Mouse (Mus musculus): ENCODE measurements at regions not wholly inside any gene's neighbourhood (a gene's known extent, or its start where the extent isn't known, plus 50 kb on each side); places are given as distances from the start of the nearest gene placed in this dataset.
A peak's percentile ranks its signal among the peaks of the same experiment; 100 is the strongest.

GRCm38 (mm10) chr17:9164501-9164900 lies 176.4 kb downstream of the 1700010I14Rik start:
- no peak for DNase-seq (ENCODE audit: extremely low read depth)
- Histone ChIP-seq H3K79me2 (replicated peaks; ENCODE audit: control insufficient read depth, extremely low read depth, insufficient read depth, poor library complexity, severe bottlenecking) (no peaks in the 10 kb centered on the region), H3K4me1 (ENCODE audit: control insufficient read depth in 1 of 2, insufficient read depth in 2 of 2) (peaks cover 3 to 17% of the 10 kb centered on the region in 2 experiments; a peak in 3 of 4 replicates), H3K27me3 (replicated peaks) (no peaks in the 10 kb centered on the region), H3K9me3 (replicated peaks; ENCODE audit: low read length) (no peaks in the 10 kb centered on the region), H3K9ac (ENCODE audit: insufficient read depth, low read depth) (no peak overlapping the region), H3K36me3 (replicated peaks in 1 of 2; ENCODE audit: control insufficient read depth in 1 of 2, insufficient read depth in 1 of 2, low read length in 1 of 2) (no peaks in the 10 kb centered on the region), H3K27ac (ENCODE audit: insufficient read depth, low read depth) (no peak overlapping the region), H3K4me3 (replicated peaks in 1 of 3; ENCODE audit: low read depth in 2 of 3, low read length in 2 of 3, poor library complexity in 1 of 3) (no peak overlapping the region), H3K4me2 (ENCODE audit: insufficient read depth, low read depth, poor library complexity, severe bottlenecking) (no peak overlapping the region)
- dilution Hi-C loops (cut with MboI; ENCODE audit: extremely low pct_ligation_motif_present, extremely low pct_unique_long_range_greater_than_20kb, low sequenced_read_pairs), result no loop called here
- TF ChIP-seq MAX (IDR thresholded peaks at IDR 0.05; ENCODE audit: low read length) (no peak), ZC3H11A (IDR thresholded peaks at IDR 0.05; ENCODE audit: low read depth, low read length) (no peak), MAZ (IDR thresholded peaks at IDR 0.05; ENCODE audit: low read depth, low read length) (no peak), RAD21 (IDR thresholded peaks at IDR 0.05; ENCODE audit: low read depth, low read length) (no peak), PAX5 (IDR thresholded peaks at IDR 0.05; ENCODE audit: low read length) (no peak), IRF4 (IDR thresholded peaks at IDR 0.05; ENCODE audit: low read depth, low read length) (no peak), TCF12 (IDR thresholded peaks at IDR 0.05; ENCODE audit: low read depth, low read length) (no peak)
- in situ Hi-C loops (cut with MboI; ENCODE audit: low pct_ligation_motif_present, low pct_unique_long_range_greater_than_20kb, low sequenced_read_pairs), result loop anchor here (10.0 kb wide), 1 partner anchor 130 kb away; no protein-coding TSS in a partner anchor

- no peak overlapping the region for H3K27ac ChIP-seq (ENCODE audit: insufficient read depth, low read depth)
- dilution Hi-C loops (cut with MboI; ENCODE audit: extremely low pct_ligation_motif_present, extremely low pct_unique_long_range_greater_than_20kb, low sequenced_read_pairs), result no loop called here
- no peaks in the 10 kb centered on the region for H3K27me3 ChIP-seq (replicated peaks)
- H3K36me3 ChIP-seq (replicated peaks in 1 of 2; ENCODE audit: control insufficient read depth in 1 of 2, insufficient read depth in 1 of 2, low read length in 1 of 2), result no peaks in the 10 kb centered on the region
- H3K4me2 ChIP-seq (ENCODE audit: insufficient read depth, low read depth, poor library complexity, severe bottlenecking), result peak overlapping the region; percentile 100
- H3K79me2 ChIP-seq (replicated peaks; ENCODE audit: control insufficient read depth, extremely low read depth, insufficient read depth, poor library complexity, severe bottlenecking), result no peaks in the 10 kb centered on the region
- peaks cover 3 to 17% of the 10 kb centered on the region in 2 experiments; a peak in 3 of 4 replicates for H3K4me1 ChIP-seq (ENCODE audit: control insufficient read depth in 1 of 2, insufficient read depth in 2 of 2)
- TF ChIP-seq MAZ (IDR thresholded peaks at IDR 0.05; ENCODE audit: low read depth, low read length) (no peak), SMC3 (IDR thresholded peaks at IDR 0.05; ENCODE audit: low read depth, low read length) (0 out of 2 replicates have a peak, but pooled peaks have one; percentile 2), MEF2A (IDR thresholded peaks at IDR 0.05; ENCODE audit: borderline replicate concordance, low read depth, low read length) (no peak), CTCF (conservative IDR thresholded peaks at IDR 0.05 in 1 of 2, IDR thresholded peaks at IDR 0.05 in 1 of 2; ENCODE audit: low read depth in 2 of 2, low read length in 2 of 2) (peak in 1 of 2 experiments; percentile 51; a peak in 2 of 4 replicates), CHD2 (IDR thresholded peaks at IDR 0.05; ENCODE audit: low read length) (peak; percentile 29; the same call in 1 of the 2 replicates)
- peak; percentile 42 for DNase-seq (ENCODE audit: extremely low read depth)
- no peak overlapping the region for H3K9ac ChIP-seq (ENCODE audit: insufficient read depth, low read depth)
- no peaks in the 10 kb centered on the region for H3K9me3 ChIP-seq (replicated peaks; ENCODE audit: low read length)
- in situ Hi-C loops (cut with MboI; ENCODE audit: low pct_ligation_motif_present, low pct_unique_long_range_greater_than_20kb, low sequenced_read_pairs), result loop anchor here (10.0 kb wide), 1 partner anchor 132 kb away; no protein-coding TSS in a partner anchor
- H3K4me3 ChIP-seq (replicated peaks in 1 of 3; ENCODE audit: low read depth in 2 of 3, low read length in 2 of 3, poor library complexity in 1 of 3), result peak overlapping the region in 2 of 3 experiments; percentile 6 to 41
Observed at GRCm38 (mm10) chr17:9167161-9167560, 179.0 kb downstream of the 1700010I14Rik start.

- Histone ChIP-seq H3K36me3 (replicated peaks in 1 of 2; ENCODE audit: control insufficient read depth in 1 of 2, insufficient read depth in 1 of 2, low read length in 1 of 2) (no peaks in the 10 kb centered on the region), H3K4me1 (ENCODE audit: control insufficient read depth in 1 of 2, insufficient read depth in 2 of 2) (peaks cover 0 to 17% of the 10 kb centered on the region in 2 experiments; a peak in 2 of 4 replicates), H3K9ac (ENCODE audit: insufficient read depth, low read depth) (no peak overlapping the region), H3K4me3 (replicated peaks in 1 of 3; ENCODE audit: low read depth in 2 of 3, low read length in 2 of 3, poor library complexity in 1 of 3) (peak overlapping the region in 2 of 3 experiments; percentile 6 to 41), H3K79me2 (replicated peaks; ENCODE audit: control insufficient read depth, extremely low read depth, insufficient read depth, poor library complexity, severe bottlenecking) (no peaks in the 10 kb centered on the region), H3K27me3 (replicated peaks) (no peaks in the 10 kb centered on the region), H3K4me2 (ENCODE audit: insufficient read depth, low read depth, poor library complexity, severe bottlenecking) (peak overlapping the region; percentile 100), H3K9me3 (replicated peaks; ENCODE audit: low read length) (no peaks in the 10 kb centered on the region), H3K27ac (ENCODE audit: insufficient read depth, low read depth) (no peak overlapping the region)
- dilution Hi-C loops (cut with MboI; ENCODE audit: extremely low pct_ligation_motif_present, extremely low pct_unique_long_range_greater_than_20kb, low sequenced_read_pairs) (no loop called here), in situ Hi-C loops (cut with MboI; ENCODE audit: low pct_ligation_motif_present, low pct_unique_long_range_greater_than_20kb, low sequenced_read_pairs) (loop anchor here (10.0 kb wide), 1 partner anchor 133 kb away; no protein-coding TSS in a partner anchor)
- peak; percentile 34 for DNase-seq (ENCODE audit: extremely low read depth)
- TF ChIP-seq JUN (IDR thresholded peaks at IDR 0.05; ENCODE audit: insufficient read depth, low read depth, low read length) (no peak), SMC3 (IDR thresholded peaks at IDR 0.05; ENCODE audit: low read depth, low read length) (no peak), BHLHE40 (IDR thresholded peaks at IDR 0.05; ENCODE audit: low read depth, low read length) (no peak), POLR2AphosphoS2 (IDR thresholded peaks at IDR 0.05; ENCODE audit: low read depth, low read length) (no peak), CHD1 (IDR thresholded peaks at IDR 0.05; ENCODE audit: low read depth, low read length) (no peak), UBTF (IDR thresholded peaks at IDR 0.05; ENCODE audit: low read depth, low read length) (no peak), IRF4 (IDR thresholded peaks at IDR 0.05; ENCODE audit: low read depth, low read length) (no peak), SIN3A (IDR thresholded peaks at IDR 0.05; ENCODE audit: low read length) (no peak), RCOR1 (conservative IDR thresholded peaks at IDR 0.05; ENCODE audit: low read depth, low read length) (no peak), ZNF384 (IDR thresholded peaks at IDR 0.05; ENCODE audit: low read depth, low read length) (no peak), ZC3H11A (IDR thresholded peaks at IDR 0.05; ENCODE audit: low read depth, low read length) (no peak), TBP (conservative IDR thresholded peaks at IDR 0.05; ENCODE audit: low read depth, low read length) (no peak), HCFC1 (IDR thresholded peaks at IDR 0.05; ENCODE audit: low read depth, low read length) (no peak), JUND (conservative IDR thresholded peaks at IDR 0.05; ENCODE audit: low read depth, low read length) (no peak), MXI1 (IDR thresholded peaks at IDR 0.05; ENCODE audit: low read depth, low read length) (no peak), MAFK (IDR thresholded peaks at IDR 0.05; ENCODE audit: insufficient replicate concordance, low read length) (no peak)
Observed at GRCm38 (mm10) chr17:9167571-9168201, 179.6 kb downstream of the 1700010I14Rik start.

Data from CH12.LX (cell line).